Mouse (Mus musculus) cerebellum, adult (tissue): ENCODE results near the gene Abcd3.
A peak's percentile ranks its signal among the peaks of the same experiment; 100 is the strongest.

Experiments used
- ATAC-seq: cut with Nextera tagmentation; 2 replicates; pipeline ENCODE4 v1.9.2; 2017; ENCODE audit warnings: mild to moderate bottlenecking, moderate library complexity, mixed read lengths; ENCODE audit not compliant: insufficient number of reproducible peaks, low FRiP score, low TSS enrichment

Abcd3 gene

GRCm38 (mm10) chr3:121814877-121815548, at the start of gene Abcd3:
Abcd3 (minus strand) TSS chr3:121815302.
- ATAC-seq = peak; percentile 92

- ATAC-seq = no peak
Observed at GRCm38 (mm10) chr3:121859142-121859541, 44.0 kb upstream of the Abcd3 start.

DNA sequence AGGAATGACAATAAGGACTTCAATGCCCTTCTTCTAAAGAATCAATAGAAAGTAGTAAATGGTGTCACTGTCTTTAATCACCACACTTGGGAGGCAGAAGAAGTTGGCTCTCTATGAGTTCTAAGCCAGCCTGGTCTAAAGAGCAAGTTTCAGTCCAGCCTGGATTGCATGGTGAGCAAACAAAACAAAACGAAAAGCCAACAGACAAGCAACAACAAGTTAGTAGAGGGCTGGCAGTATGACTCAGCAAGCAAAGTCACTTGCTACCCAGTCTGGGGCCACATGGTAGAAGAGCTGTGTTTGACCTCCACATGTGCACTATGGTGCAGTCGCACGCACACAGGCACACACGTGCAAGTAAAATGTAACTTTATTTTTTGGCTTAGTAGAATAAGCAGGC, 41.0 kb upstream of the Abcd3 start:
- ATAC-seq = no peak

- ATAC-seq = no peak
Observed at GRCm38 (mm10) chr3:121853781-121854520, 38.8 kb upstream of the Abcd3 start.

- ATAC-seq = no peak
Observed at GRCm38 (mm10) chr3:121852074-121852826, 37.1 kb upstream of the Abcd3 start.

- ATAC-seq = no peak
Observed at GRCm38 (mm10) chr3:121851006-121851405, 35.9 kb upstream of the Abcd3 start.

GRCm38 (mm10) chr3:121850381-121850780, 35.3 kb upstream of the Abcd3 start:
- ATAC-seq = no peak

DNA sequence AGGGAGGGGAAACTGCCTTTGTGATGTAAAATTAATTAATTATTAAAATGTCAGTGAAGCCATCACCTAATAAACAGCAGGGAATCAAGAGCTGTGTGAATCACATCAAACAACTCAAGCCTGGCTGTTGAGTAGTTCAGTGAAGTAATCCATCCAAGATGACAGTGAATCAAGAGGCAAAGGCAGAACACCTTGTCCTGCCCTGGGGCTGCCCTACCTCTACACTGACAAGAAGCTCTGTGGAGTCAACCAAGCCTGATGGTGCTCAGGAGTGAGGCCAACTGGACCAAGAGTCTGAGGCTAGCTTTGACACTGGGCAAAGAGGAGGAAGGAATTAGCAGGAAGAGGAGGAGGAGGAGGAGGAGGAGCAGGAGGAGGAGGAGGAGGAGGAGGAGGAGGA, 32.2 kb upstream of the Abcd3 start:
- ATAC-seq = no peak

GRCm38 (mm10) chr3:121844658-121845057, 29.6 kb upstream of the Abcd3 start:
- no peak for ATAC-seq

DNA sequence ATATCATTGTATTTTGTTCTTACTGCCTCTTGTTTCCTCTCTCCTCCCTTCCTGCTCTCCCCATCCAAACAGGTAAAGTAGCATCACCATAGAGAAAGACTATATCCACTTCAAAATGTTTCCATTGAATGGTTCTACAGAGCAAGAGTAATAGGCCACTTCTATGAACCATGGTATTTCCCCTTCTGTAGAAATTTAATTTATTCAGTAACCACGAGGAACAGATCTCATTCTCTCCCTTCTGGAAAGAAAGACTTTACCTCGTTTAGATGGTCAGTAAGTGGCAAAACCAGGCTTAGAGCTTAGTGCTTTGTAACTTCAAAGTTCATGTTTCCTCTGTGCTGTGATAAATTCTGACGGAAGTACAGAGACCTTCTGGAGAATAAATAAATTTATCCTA, 28.9 kb upstream of the Abcd3 start:
- no peak for ATAC-seq

- ATAC-seq = no peak
Observed at GRCm38 (mm10) chr3:121843254-121843653, 28.2 kb upstream of the Abcd3 start.

- no peak for ATAC-seq
Observed at GRCm38 (mm10) chr3:121842306-121842860, 27.3 kb upstream of the Abcd3 start.

- ATAC-seq = no peak
Observed at GRCm38 (mm10) chr3:121841412-121842014, 26.4 kb upstream of the Abcd3 start.

GRCm38 (mm10) chr3:121840351-121840750, 25.2 kb upstream of the Abcd3 start:
- ATAC-seq = no peak

GRCm38 (mm10) chr3:121834732-121835131, 19.6 kb upstream of the Abcd3 start:
- no peak for ATAC-seq

DNA sequence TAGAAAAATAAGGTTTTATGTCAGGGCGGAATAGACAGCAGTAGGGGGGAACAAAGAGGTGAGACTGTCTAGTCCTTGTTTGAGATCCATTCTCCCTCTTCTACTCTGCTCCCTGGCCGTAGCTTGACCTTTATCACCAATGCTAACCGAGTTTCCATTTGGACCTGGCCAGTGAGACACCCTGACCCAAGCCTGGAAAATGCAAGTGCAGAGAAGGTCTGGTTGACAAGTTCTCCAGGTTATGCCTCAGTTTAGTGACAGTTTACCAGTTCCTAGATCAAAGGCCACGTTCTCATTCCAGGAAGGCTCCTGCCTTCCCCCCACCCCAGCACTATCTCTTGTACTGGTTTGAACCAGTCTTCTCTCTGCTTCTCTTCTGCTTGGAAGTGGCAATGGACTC, 19.1 kb upstream of the Abcd3 start:
- no peak for ATAC-seq

DNA sequence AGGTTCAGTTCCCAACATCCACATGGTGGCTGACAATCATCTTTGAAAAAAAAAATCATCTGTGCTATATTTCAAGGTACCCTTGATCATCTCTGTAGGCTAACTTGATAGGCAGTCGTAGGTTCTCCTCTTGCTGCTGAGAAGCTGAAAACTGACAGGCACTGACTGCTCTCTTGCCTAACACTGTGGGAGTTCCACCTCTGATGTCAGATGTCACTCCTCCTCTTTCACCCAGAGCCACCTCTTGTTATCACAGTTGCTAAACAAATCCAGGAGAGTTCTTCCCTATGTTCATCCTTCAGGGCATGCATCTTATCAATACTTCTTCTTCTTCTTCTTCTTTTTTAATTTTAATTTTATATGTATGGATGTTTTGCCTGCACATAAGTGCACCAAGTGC, 10.0 kb upstream of the Abcd3 start:
- no peak for ATAC-seq

GRCm38 (mm10) chr3:121824319-121824718, 9.2 kb upstream of the Abcd3 start:
- ATAC-seq = no peak

GRCm38 (mm10) chr3:121822643-121823042, 7.5 kb upstream of the Abcd3 start:
- no peak for ATAC-seq

- no peak for ATAC-seq
Observed at GRCm38 (mm10) chr3:121821559-121822143, 6.5 kb upstream of the Abcd3 start.
